Mouse (Mus musculus): ENCODE measurements at regions not wholly inside any gene's neighbourhood (a gene's known extent, or its start where the extent isn't known, plus 50 kb on each side); places are given as distances from the start of the nearest gene placed in this dataset.

DNA sequence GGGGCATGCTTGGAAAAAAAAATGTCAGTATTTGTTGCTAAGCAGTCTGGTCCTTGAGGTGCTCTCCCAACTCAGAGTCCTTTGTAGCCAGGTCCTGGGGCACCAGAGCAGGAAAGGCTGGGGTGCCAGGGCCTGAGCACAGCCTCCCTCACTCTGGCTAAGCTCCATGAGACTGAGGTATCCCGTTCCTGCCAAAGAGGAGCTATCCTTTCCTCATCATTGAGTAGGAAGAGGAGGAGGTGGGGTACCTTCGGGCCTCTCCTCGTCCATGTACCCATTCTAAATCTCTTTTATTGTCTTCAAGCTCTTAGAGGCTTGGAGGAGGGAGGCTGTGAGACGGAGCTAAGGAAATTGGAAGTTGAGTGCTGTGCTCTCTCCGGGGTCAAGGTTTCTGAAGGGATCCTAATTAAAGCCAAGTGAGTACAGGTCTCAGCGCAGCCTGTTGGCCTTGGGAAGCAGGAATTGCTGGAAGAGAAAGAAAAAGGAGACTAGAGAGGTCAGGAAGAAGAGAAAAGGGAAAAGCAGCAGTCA, 435.6 kb upstream of the Zmiz1 start:
- H3K9ac ChIP-seq (ENCODE audit: low read depth, low read length), result no peak overlapping the region
- H3K4me1 ChIP-seq (ENCODE audit: control insufficient read depth, low read depth, low read length), result no peaks in the 10 kb centered on the region
- no peak overlapping the region for H3K4me3 ChIP-seq (ENCODE audit: low read depth, low read length)
- no peak overlapping the region for H3K27ac ChIP-seq (ENCODE audit: low read length)
- H3K27me3 ChIP-seq (ENCODE audit: control insufficient read depth, insufficient read depth, low read depth, low read length), result no peaks in the 10 kb centered on the region
- no peak for ATAC-seq (ENCODE audit: low read depth)
- no peaks in the 10 kb centered on the region for H3K36me3 ChIP-seq (ENCODE audit: control insufficient read depth, insufficient read depth)
- H3K4me2 ChIP-seq (ENCODE audit: low read depth, low read length), result no peak overlapping the region
- no peaks in the 10 kb centered on the region for H3K9me3 ChIP-seq (replicated peaks; ENCODE audit: control insufficient read depth, low read length)
- WGBS (ENCODE audit: insufficient replicate concordance), result 56% methylated on average over 6 of the region's 6 CpGs

- Histone ChIP-seq H3K36me3 (ENCODE audit: control insufficient read depth, insufficient read depth) (no peaks in the 10 kb centered on the region), H3K4me1 (ENCODE audit: control insufficient read depth, low read depth, low read length) (no peaks in the 10 kb centered on the region), H3K27me3 (ENCODE audit: control insufficient read depth, insufficient read depth, low read depth, low read length) (no peaks in the 10 kb centered on the region), H3K27ac (ENCODE audit: low read length) (no peak overlapping the region), H3K4me3 (ENCODE audit: low read depth, low read length) (no peak overlapping the region), H3K4me2 (ENCODE audit: low read depth, low read length) (no peak overlapping the region), H3K9me3 (replicated peaks; ENCODE audit: control insufficient read depth, low read length) (no peaks in the 10 kb centered on the region), H3K9ac (ENCODE audit: low read depth, low read length) (no peak overlapping the region)
- no peak for ATAC-seq (ENCODE audit: low read depth)
- 55% methylated on average over 6 of the region's 6 CpGs for WGBS (ENCODE audit: insufficient replicate concordance)
Measured at GRCm38 (mm10) chr14:25025074-25025473, 433.9 kb upstream of the Zmiz1 start.

DNA sequence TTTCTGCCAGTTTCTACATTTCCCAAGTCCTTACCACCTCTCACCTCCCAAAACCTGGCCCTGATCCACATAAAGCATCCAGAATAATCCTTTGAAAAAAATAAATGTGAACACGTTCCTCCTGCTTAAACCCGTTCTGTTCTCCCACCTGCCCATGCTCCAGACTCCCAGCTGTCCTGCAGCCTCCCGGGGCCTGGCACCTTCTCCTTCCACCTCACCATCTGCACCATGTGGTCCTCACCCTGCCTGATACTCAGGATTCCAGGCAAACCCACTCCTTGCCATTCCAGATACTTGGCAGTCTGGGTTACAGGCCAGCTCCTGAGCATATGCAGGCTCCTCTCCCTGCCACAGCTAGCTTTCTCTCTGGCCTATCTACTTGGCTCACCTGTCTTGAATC, 431.9 kb upstream of the Zmiz1 start:
- no peaks in the 10 kb centered on the region for H3K27me3 ChIP-seq (ENCODE audit: control insufficient read depth, insufficient read depth, low read depth, low read length)
- H3K4me3 ChIP-seq (ENCODE audit: low read depth, low read length), result no peak overlapping the region
- WGBS (ENCODE audit: insufficient replicate concordance), result 65% methylated on average over 3 of the region's 3 CpGs
- no peak overlapping the region for H3K27ac ChIP-seq (ENCODE audit: low read length)
- no peak for ATAC-seq (ENCODE audit: low read depth)
- H3K4me1 ChIP-seq (ENCODE audit: control insufficient read depth, low read depth, low read length), result no peaks in the 10 kb centered on the region
- H3K4me2 ChIP-seq (ENCODE audit: low read depth, low read length), result no peak overlapping the region
- no peaks in the 10 kb centered on the region for H3K36me3 ChIP-seq (ENCODE audit: control insufficient read depth, insufficient read depth)
- H3K9me3 ChIP-seq (replicated peaks; ENCODE audit: control insufficient read depth, low read length), result no peaks in the 10 kb centered on the region
- H3K9ac ChIP-seq (ENCODE audit: low read depth, low read length), result no peak overlapping the region

DNA sequence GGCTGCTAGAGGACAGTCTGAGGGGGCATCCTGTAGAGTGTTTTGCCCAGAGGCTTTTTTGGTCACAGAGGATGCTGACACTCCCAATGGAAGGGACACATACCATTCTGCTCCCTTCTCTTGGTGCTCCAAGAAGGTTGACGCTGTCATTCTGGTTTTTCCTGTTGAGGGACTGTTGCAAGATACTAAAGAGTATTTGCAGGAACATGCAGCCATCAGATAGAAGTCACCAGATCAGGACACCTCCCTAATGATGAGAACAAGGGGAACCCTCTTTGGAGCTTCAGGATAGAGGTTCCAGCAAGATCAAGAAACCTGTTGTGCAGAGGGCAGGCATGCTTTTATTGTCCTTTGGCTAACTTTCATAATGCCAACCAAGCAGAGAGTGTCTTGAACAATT, 431.1 kb upstream of the Zmiz1 start:
- Histone ChIP-seq H3K27ac (ENCODE audit: low read length) (no peak overlapping the region), H3K4me2 (ENCODE audit: low read depth, low read length) (no peak overlapping the region), H3K4me3 (ENCODE audit: low read depth, low read length) (no peak overlapping the region), H3K36me3 (ENCODE audit: control insufficient read depth, insufficient read depth) (no peaks in the 10 kb centered on the region), H3K4me1 (ENCODE audit: control insufficient read depth, low read depth, low read length) (no peaks in the 10 kb centered on the region), H3K9ac (ENCODE audit: low read depth, low read length) (no peak overlapping the region), H3K9me3 (replicated peaks; ENCODE audit: control insufficient read depth, low read length) (no peaks in the 10 kb centered on the region), H3K27me3 (ENCODE audit: control insufficient read depth, insufficient read depth, low read depth, low read length) (no peaks in the 10 kb centered on the region)
- no peak for ATAC-seq (ENCODE audit: low read depth)
- WGBS (ENCODE audit: insufficient replicate concordance), result 70% methylated on average over 1 of the region's 1 CpGs

DNA sequence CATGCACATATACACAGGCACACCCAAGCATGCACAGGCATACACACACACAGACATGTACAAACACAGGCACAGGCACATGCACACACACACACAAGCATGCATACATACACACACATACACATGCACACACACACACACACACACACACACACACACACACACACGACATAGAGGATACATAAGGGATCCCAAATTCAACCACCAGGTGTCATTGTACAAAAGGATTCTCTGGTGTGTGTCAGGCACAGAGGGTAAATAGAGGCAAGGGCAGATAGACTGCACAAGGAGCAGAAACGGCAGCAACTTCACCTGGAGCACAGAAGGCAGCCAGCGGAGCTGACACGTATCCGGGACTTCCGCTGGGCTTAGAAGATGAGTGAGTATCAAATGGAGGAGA, 428.1 kb upstream of the Zmiz1 start:
- H3K9ac ChIP-seq (ENCODE audit: low read depth, low read length), result no peak overlapping the region
- H3K9me3 ChIP-seq (replicated peaks; ENCODE audit: control insufficient read depth, low read length), result no peaks in the 10 kb centered on the region
- no peak for ATAC-seq (ENCODE audit: low read depth)
- no peak overlapping the region for H3K4me3 ChIP-seq (ENCODE audit: low read depth, low read length)
- 64% methylated on average over 6 of the region's 6 CpGs for WGBS (ENCODE audit: insufficient replicate concordance)
- no peaks in the 10 kb centered on the region for H3K27me3 ChIP-seq (ENCODE audit: control insufficient read depth, insufficient read depth, low read depth, low read length)
- no peak overlapping the region for H3K4me2 ChIP-seq (ENCODE audit: low read depth, low read length)
- no peaks in the 10 kb centered on the region for H3K4me1 ChIP-seq (ENCODE audit: control insufficient read depth, low read depth, low read length)
- no peaks in the 10 kb centered on the region for H3K36me3 ChIP-seq (ENCODE audit: control insufficient read depth, insufficient read depth)
- H3K27ac ChIP-seq (ENCODE audit: low read length), result no peak overlapping the region

GRCm38 (mm10) chr14:25031756-25032680, 427.0 kb upstream of the Zmiz1 start:
- H3K9ac ChIP-seq (ENCODE audit: low read depth, low read length), result no peak overlapping the region
- H3K36me3 ChIP-seq (ENCODE audit: control insufficient read depth, insufficient read depth), result no peaks in the 10 kb centered on the region
- H3K4me3 ChIP-seq (ENCODE audit: low read depth, low read length), result no peak overlapping the region
- no peaks in the 10 kb centered on the region for H3K4me1 ChIP-seq (ENCODE audit: control insufficient read depth, low read depth, low read length)
- no peaks in the 10 kb centered on the region for H3K27me3 ChIP-seq (ENCODE audit: control insufficient read depth, insufficient read depth, low read depth, low read length)
- no peaks in the 10 kb centered on the region for H3K9me3 ChIP-seq (replicated peaks; ENCODE audit: control insufficient read depth, low read length)
- ATAC-seq (ENCODE audit: low read depth), result no peak
- no peak overlapping the region for H3K4me2 ChIP-seq (ENCODE audit: low read depth, low read length)
- 57% methylated on average over 12 of the region's 12 CpGs for WGBS (ENCODE audit: insufficient replicate concordance)
- H3K27ac ChIP-seq (ENCODE audit: low read length), result no peak overlapping the region

DNA sequence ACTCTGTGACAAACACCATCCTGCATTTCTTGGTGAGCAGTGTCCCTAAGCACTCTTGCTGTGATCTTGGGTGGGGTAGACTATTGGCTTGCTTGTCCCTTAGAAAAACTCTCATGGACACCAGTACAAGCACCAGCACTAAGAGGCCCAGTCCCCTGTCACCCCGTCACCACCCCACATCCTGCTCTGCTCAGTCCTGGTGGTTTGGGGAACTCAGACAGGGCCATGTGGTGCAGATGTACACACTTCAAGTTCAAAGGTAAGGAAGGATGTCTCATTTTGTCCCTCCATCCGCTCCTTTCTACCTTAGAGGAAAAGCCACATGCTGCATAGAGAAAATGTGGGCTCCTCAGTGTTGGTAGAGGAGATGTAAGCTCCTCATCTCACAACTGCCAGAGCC, 426.1 kb upstream of the Zmiz1 start:
- Histone ChIP-seq H3K9me3 (replicated peaks; ENCODE audit: control insufficient read depth, low read length) (no peaks in the 10 kb centered on the region), H3K27me3 (ENCODE audit: control insufficient read depth, insufficient read depth, low read depth, low read length) (no peaks in the 10 kb centered on the region), H3K4me1 (ENCODE audit: control insufficient read depth, low read depth, low read length) (no peaks in the 10 kb centered on the region), H3K9ac (ENCODE audit: low read depth, low read length) (no peak overlapping the region), H3K36me3 (ENCODE audit: control insufficient read depth, insufficient read depth) (no peaks in the 10 kb centered on the region), H3K27ac (ENCODE audit: low read length) (no peak overlapping the region), H3K4me2 (ENCODE audit: low read depth, low read length) (no peak overlapping the region), H3K4me3 (ENCODE audit: low read depth, low read length) (no peak overlapping the region)
- WGBS (ENCODE audit: insufficient replicate concordance), result 54% methylated on average over 2 of the region's 2 CpGs
- ATAC-seq (ENCODE audit: low read depth), result no peak

DNA sequence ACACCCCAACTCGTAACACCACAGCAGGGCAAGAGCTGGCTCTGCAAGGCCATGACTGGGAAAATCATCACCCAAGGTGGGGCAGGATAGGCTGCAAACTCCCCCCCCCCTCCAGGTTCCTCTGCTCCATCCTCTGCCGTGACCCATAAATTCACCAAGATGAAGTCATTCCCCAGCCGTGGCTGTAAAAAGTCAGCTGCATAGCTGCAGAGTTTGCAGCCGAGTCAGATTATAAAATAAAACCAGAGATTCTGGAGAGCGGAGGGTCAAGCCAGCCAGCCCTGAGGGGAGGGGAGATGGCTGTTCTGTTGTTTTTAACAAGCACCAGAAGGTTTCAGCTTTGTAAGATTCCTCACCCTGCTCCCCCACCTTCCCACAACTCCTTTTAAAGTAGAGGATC, 416.7 kb upstream of the Zmiz1 start:
- H3K9me3 ChIP-seq (replicated peaks; ENCODE audit: control insufficient read depth, low read length), result no peaks in the 10 kb centered on the region
- 53% methylated on average over 5 of the region's 5 CpGs for WGBS (ENCODE audit: insufficient replicate concordance)
- no peaks in the 10 kb centered on the region for H3K27me3 ChIP-seq (ENCODE audit: control insufficient read depth, insufficient read depth, low read depth, low read length)
- H3K4me2 ChIP-seq (ENCODE audit: low read depth, low read length), result no peak overlapping the region
- no peak overlapping the region for H3K9ac ChIP-seq (ENCODE audit: low read depth, low read length)
- H3K4me1 ChIP-seq (ENCODE audit: control insufficient read depth, low read depth, low read length), result no peaks in the 10 kb centered on the region
- no peak overlapping the region for H3K27ac ChIP-seq (ENCODE audit: low read length)
- H3K4me3 ChIP-seq (ENCODE audit: low read depth, low read length), result no peak overlapping the region
- H3K36me3 ChIP-seq (ENCODE audit: control insufficient read depth, insufficient read depth), result no peaks in the 10 kb centered on the region
- ATAC-seq (ENCODE audit: low read depth), result no peak

DNA sequence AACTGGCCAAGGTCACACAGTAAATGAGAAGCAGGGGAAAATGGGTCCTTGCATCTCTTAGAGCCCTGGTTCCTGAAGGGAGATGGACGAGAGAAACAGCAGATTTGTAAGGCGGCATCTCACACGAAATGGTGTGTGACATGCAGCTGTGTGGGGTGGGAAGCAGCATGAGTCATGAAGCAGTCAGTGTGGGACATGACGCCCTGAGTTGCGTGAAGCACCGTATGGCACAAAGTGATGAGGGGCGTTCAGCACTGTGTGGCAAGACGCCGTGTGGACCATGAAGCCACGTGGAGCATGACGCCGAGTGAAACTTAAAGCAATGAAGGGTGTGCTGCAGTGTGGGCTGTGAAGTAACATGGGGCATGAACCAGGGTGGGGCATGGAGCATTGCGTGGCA, 414.9 kb upstream of the Zmiz1 start:
- Histone ChIP-seq H3K27ac (ENCODE audit: low read length) (no peak overlapping the region), H3K9me3 (replicated peaks; ENCODE audit: control insufficient read depth, low read length) (no peaks in the 10 kb centered on the region), H3K9ac (ENCODE audit: low read depth, low read length) (no peak overlapping the region), H3K27me3 (ENCODE audit: control insufficient read depth, insufficient read depth, low read depth, low read length) (no peaks in the 10 kb centered on the region; the same call in 1 of the 2 replicates), H3K36me3 (ENCODE audit: control insufficient read depth, insufficient read depth) (no peaks in the 10 kb centered on the region), H3K4me1 (ENCODE audit: control insufficient read depth, low read depth, low read length) (no peaks in the 10 kb centered on the region), H3K4me3 (ENCODE audit: low read depth, low read length) (no peak overlapping the region), H3K4me2 (ENCODE audit: low read depth, low read length) (no peak overlapping the region)
- WGBS (ENCODE audit: insufficient replicate concordance), result 69% methylated on average over 13 of the region's 13 CpGs
- ATAC-seq (ENCODE audit: low read depth), result no peak
